Mouse (Mus musculus): Measurements from ENCODE around the gene Adgre5.

Gene Adgre5

GRCm38 (mm10) chr8:83721405-83722025 lies 19.6 kb downstream of the Adgre5 start:
- DNase-seq: peak; percentile 78

GRCm38 (mm10) chr8:83719693-83720092 lies 21.4 kb downstream of the Adgre5 start:
- no peak for DNase-seq

DNA sequence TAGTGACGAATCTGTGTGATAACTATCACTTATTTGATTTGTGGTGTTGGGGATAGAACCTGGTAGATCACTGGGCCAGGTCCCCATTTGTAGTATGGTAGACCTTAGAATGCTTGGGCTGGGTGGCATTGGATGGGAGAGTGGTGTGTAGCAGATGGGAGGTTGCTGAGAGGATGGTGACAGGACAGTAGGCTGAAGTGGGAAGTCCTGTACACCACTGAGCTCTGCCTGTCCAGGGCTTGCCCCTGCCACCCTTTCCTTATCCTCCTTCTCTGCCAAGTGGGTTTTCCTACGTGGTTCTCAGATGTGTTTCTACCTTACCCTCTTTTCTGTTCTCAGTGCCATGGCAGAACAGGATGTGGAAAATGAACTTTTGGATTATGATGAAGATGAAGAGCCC lies 22.1 kb downstream of the Adgre5 start:
- DNase-seq: no peak

- DNase-seq: no peak
Observed at GRCm38 (mm10) chr8:83716563-83716962, 24.6 kb downstream of the Adgre5 start.

DNA sequence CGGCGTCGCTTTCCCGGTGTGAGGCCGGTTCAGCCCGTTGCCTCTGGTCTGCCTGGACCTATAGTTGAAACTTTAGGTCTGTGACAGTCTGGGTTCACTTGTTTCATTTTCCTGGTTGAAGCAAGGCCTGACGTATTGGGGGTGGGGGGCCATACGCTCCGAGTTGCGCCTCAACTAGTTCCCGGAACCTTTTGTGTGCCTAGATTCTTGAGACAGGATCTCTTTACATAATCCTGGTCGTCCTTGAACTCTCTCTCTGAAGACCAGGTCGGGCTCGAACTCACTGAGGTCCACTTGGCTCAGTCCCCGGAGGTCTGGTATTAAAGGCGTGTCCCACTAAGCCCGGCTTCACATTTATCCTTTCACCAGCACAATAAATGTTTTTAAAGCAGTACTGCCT lies 25.4 kb downstream of the Adgre5 start:
- no peak for DNase-seq

DNA sequence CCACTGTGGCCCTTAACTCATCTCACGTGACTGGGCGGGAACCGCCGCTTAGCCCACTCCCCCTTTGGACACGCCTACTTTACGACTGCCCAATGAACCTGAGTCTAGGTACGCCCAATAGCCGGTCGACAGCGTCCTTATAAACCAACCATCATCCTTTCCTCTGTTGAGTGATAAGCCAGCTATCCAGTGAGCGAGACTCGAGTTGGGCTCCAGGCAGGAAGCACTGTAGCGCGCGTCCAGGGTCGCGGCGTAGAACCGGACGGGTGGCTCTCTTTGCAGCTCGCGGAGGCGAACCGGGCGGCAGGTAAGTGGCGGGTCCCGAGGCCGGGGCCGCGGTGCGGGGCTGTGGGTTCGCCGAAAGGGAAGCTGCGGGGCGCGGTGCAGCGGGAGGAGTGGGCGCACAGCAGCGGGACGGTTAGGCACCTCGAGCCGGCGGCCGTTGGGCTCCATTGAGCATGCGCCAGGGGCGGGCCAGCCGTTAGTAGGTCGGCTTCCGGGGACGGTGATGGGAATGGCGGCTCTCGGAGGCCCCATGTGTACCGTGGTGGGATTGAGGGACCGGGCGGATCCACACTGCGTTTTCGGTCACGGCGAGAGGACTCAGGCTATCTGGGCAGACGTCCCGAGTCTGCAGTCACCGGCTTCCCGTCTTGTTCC lies 26.0 kb downstream of the Adgre5 start, which contains the start of gene Ddx39:
Gene Ddx39, plus strand, starts transcription at position 147 of the 660 bp plus-strand sequence.
- peak; percentile 100 for DNase-seq

GRCm38 (mm10) chr8:83714676-83715030 lies 26.5 kb downstream of the Adgre5 start:
- DNase-seq: no peak

- DNase-seq: no peak
Observed at GRCm38 (mm10) chr8:83707554-83707953, 33.6 kb downstream of the Adgre5 start.

- DNase-seq: no peak
Observed at GRCm38 (mm10) chr8:83706411-83706810, 34.7 kb downstream of the Adgre5 start.

DNA sequence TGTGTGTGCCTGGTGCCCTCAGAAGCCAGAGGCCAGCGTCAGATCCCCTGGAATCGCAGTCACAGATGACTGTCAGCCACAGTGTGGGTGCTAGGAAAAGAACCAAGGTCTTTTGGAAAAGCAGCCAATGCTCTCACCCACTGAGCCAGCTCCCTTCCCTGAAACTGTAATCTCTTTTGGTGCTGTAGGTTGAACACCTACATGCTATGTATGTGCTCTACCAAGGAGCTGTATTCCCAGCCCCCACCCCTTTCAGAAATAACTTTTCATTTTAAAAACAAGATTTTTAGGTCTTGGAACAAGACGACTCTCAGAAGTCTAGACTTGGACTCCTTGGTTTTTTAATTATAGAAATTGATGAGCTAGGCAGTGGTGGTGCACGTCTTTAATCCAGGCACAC lies 37.7 kb downstream of the Adgre5 start:
- DNase-seq: no peak

DNA sequence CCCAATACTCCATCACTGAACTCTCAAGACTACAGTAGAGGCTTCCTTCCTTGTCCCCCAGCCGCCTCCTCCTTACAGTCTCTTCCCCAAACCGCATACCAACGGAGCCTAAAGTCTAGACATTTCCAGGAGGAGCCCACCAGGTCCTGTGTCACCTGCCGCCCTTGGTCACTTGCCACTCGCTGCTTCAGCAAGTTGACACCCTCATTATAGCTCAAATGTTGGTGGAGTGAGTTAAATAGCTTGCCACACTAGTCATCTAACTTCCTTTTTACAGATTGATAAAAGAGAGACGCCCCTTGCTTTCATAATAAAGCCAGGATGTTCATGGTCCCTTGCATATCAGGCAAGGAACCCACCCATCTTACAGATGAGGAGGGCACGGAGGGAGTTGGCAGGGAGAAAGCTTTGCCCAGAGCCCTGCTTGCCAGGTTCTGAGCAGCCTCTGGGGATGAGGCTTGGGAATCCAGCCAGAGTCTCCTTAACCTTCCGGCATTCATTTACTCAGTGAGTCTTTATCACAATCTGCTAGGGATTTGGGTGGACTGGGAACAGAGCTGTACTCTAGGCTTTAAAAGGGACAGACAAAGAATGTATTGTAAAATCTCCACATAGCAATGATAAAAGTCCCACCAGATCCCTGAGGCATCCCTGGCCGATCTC lies 40.6 kb downstream of the Adgre5 start:
- peak; percentile 40 for DNase-seq

DNA sequence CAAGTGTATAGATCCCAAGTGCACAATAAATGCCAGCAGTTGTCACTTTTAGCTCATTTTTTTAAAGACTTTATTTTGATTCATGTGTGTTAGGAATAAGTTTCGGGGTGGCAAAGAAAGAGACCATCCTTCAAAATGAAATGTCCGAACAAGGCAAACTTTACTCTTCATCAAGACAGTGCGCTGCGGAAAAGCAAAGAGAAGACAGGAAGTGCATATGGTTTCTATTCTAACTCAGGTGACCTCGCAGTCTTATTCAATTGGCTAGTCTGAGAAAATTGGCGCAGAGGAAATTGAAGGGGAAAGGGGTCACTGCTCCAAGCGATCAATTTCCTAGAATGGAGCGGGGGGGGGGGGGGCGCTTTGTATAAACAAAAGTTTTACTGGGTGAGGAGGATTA lies 41.6 kb downstream of the Adgre5 start:
- no peak for DNase-seq

- DNase-seq: peak; percentile 72
Observed at GRCm38 (mm10) chr8:83698661-83699453, 42.3 kb downstream of the Adgre5 start, which contains the start of gene Pkn1. Pkn1 (minus strand) TSS chr8:83699179.

GRCm38 (mm10) chr8:83698291-83698660 lies 42.9 kb downstream of the Adgre5 start:
- DNase-seq: peak; percentile 47

DNA sequence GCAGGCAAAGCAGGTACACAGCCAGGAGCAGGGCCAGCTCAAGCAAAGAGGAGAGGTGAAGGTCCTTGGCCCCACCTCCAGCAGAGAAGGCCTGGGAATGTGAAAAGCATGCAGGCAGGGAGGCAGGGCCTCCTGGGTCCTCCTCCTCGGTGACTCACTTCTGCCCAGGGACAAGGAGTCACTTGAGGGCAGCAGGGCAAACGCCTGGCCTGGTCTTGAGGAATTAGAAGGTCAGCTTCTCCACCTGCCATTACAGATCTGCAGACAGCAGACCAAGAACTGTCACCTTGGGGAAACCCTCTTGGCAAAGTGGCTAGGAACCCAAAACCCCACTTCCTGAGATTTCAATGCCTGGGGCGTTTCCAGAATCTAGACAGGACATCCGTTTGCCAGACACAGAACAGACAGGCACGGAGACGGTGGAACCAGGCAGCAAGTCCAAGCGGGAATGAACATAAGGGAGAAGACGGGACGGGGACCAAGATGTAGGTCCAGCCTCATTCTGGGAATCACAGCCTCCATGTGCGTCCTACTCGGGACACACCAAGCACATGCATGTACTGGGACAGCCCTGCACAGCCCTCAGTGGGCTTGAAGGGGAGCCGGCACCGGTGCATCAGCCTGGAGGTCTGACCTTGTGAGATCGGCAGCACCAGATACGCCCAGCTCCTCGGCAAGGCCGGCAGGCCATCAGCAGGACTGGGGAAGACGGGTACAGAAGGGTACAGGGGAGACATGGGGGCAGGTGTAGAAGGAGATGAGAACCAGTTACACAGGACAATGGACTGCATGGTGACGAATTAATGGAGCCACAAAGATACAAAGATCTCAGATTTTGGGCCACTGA lies 43.5 kb downstream of the Adgre5 start:
- peak; percentile 75 for DNase-seq

GRCm38 (mm10) chr8:83695351-83696106 lies 45.6 kb downstream of the Adgre5 start:
- DNase-seq: no peak

DNA sequence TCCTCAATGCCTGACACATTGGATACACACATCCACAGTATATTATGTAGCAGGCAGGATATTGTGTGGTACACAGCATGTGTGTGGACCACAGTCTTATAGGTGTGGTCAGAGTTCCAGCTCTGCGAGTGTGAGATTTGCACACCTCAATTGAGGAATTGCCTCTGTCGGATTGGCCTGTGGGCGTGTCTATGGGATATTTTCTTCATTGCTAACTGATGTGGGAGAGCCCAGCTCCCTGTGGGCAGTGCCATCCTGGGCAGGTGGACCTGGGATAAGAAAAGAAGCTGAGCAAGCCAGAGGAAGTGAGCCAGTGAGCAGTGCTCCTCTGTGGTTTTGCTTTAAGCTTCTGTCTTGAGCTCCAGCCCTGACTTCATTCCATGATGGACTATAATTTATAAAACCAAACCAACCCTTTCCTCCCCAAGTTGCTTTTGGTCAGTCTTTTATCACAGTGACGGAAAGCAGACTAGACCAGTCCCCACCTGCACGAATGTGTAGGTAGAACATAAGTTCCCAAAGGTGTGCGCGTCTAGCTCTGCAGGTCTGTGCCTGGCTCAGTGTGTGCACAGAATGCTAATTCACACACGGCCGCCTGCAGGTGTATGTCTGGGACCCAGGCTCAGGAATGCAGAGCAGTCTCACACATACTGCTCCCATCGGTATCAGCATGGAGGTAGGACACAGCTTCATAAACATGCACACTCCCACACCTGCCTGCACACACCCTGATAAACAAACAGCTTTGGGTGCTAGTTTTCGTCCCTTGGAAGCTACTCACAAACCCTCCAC lies 46.6 kb downstream of the Adgre5 start:
- no peak for DNase-seq

- DNase-seq: no peak
Observed at GRCm38 (mm10) chr8:83693609-83694236, 47.4 kb downstream of the Adgre5 start.

- no peak for DNase-seq
Observed at GRCm38 (mm10) chr8:83689264-83689663, 51.9 kb downstream of the Adgre5 start.

DNA sequence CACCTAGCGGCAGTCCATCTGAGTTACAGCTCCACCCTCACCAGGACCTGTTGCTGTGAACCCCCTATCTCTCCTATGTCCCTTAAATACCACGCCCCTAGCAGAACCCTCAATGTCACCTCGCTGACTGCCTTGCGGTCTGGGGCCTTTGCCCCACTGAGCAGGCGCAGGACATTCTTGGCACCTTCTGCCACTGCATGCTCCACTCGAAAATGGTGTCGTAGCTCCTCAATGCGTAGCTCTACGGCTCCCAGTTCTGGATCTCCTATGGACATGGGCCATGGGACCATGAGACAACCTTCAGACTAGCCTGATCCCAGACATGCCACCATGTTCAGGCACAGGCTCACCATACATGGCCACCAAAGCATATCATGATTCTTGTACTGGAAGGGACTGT lies 56.6 kb downstream of the Adgre5 start:
- no peak for DNase-seq

Measured in kidney, adult 9 months (tissue).